Mouse (Mus musculus) layer of hippocampus, adult 9-10 months (tissue): ENCODE data around the gene Trappc5.

Experiments used
- DNase-seq: peaks from one replicate; pipeline ENCODE4 v3.0.0; 2022; ENCODE audit warnings: low spot score

Gene Trappc5

GRCm38 (mm10) chr8:3676131-3676992 lies at the start of gene Trappc5:
Trappc5 (plus strand) TSS chr8:3676299.
- peak; percentile 93 for DNase-seq

GRCm38 (mm10) chr8:3626971-3627370 lies 49.1 kb upstream of the Trappc5 start:
- DNase-seq = no peak

- DNase-seq = no peak
Measured at GRCm38 (mm10) chr8:3628014-3628413, 48.1 kb upstream of the Trappc5 start.

- no peak for DNase-seq
Measured at GRCm38 (mm10) chr8:3630647-3631477, 45.2 kb upstream of the Trappc5 start, which contains the start of gene Stxbp2. Stxbp2 (plus strand) TSS chr8:3630955.

GRCm38 (mm10) chr8:3631478-3631875 lies 44.6 kb upstream of the Trappc5 start:
- no peak for DNase-seq

- DNase-seq = no peak
Measured at GRCm38 (mm10) chr8:3645804-3646203, 30.3 kb upstream of the Trappc5 start.

GRCm38 (mm10) chr8:3646824-3647531 lies 29.1 kb upstream of the Trappc5 start:
- no peak for DNase-seq

- no peak for DNase-seq
Measured at GRCm38 (mm10) chr8:3647561-3647960, 28.5 kb upstream of the Trappc5 start.

- DNase-seq = no peak
Measured at GRCm38 (mm10) chr8:3648268-3648667, 27.8 kb upstream of the Trappc5 start.

GRCm38 (mm10) chr8:3648990-3649389 lies 27.1 kb upstream of the Trappc5 start:
- DNase-seq = no peak

GRCm38 (mm10) chr8:3652845-3653244 lies 23.3 kb upstream of the Trappc5 start:
- DNase-seq = no peak

GRCm38 (mm10) chr8:3654726-3655508 lies 21.2 kb upstream of the Trappc5 start:
- DNase-seq = no peak

GRCm38 (mm10) chr8:3655526-3655925 lies 20.6 kb upstream of the Trappc5 start, which contains the start of gene Retn:
Retn (plus strand) TSS chr8:3655770.
- no peak for DNase-seq

GRCm38 (mm10) chr8:3656725-3657381 lies 19.2 kb upstream of the Trappc5 start:
- no peak for DNase-seq

GRCm38 (mm10) chr8:3660889-3661288 lies 15.2 kb upstream of the Trappc5 start:
- DNase-seq = no peak

- DNase-seq = no peak
Measured at GRCm38 (mm10) chr8:3664405-3664804, 11.7 kb upstream of the Trappc5 start.

GRCm38 (mm10) chr8:3665507-3665906 lies 10.6 kb upstream of the Trappc5 start, which contains the start of gene Mcemp1:
Mcemp1 (plus strand) TSS chr8:3665754.
- DNase-seq = no peak

- DNase-seq = no peak
Measured at GRCm38 (mm10) chr8:3670388-3670787, 5.7 kb upstream of the Trappc5 start.

GRCm38 (mm10) chr8:3671980-3672491 lies 4.1 kb upstream of the Trappc5 start, which contains the start of gene Fcor:
Fcor (minus strand) TSS chr8:3672362.
- peak; percentile 86 for DNase-seq

- DNase-seq = no peak
Measured at GRCm38 (mm10) chr8:3674671-3675070, 1.4 kb upstream of the Trappc5 start.
